Mouse (Mus musculus): Measurements from ENCODE around the gene Krba1.

DNA sequence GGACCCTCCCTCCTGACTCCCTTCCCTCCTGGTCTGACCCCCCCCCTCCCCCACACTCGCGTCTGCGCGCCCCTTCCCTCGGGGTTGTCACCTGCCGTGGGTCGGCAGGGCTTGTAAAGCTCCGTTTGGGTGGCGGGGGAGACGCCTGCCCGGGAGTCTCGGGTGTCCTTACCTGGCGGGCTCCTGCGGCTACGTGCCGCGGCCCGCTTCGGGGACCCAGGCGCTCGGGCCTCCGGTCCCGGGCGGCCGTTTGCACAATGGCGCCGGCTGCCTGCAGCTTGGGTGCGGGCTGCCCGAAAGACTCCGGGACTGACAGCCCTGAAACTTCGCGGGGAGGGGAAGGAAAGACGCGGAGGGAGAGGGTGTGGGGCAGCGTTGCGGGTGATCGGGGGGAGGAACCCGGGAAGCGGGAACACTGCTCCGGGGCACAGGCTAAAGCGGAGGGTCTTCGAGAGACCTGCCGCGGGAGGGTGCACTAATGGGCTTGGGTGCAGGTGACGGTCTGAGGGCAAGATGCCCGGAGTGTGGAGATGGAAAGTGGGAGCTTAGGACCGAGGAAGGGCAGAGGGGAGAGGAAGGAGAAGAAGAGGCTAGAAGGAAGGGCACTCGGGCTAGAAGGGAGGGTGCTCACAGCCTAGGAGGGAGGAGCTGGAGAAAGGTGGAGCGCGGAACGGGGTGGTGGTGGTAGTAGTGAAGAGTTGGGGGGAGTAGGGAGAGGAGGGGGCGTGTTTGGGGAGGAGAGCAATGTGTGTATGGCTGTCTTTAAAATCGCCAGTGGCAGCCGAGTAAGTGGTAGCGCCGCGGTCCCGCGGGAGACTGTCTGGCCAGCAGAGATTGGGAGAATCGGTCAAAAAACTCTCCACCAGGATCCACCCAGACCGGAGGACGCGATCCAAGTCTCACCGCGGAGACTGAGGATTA lies 50.1 kb downstream of the Krba1 start, which contains the start of gene Zfp467:
- TF ChIP-seq POLR2A (IDR thresholded peaks at IDR 0.05; ENCODE audit: low read depth, low read length) (no peak), CTCF (IDR thresholded peaks at IDR 0.05; ENCODE audit: extremely low read depth, insufficient read depth, insufficient read length, insufficient replicate concordance) (no peak)

All from spleen, adult 2 months (tissue).